Mouse (Mus musculus): ENCODE measurements around the gene Ttc41.
A peak's percentile ranks its signal among the peaks of the same experiment; 100 is the strongest.

Ttc41 gene

GRCm38 (mm10) chr10:86819649-86820165, 114.1 kb downstream of the Ttc41 start:
- ATAC-seq (ENCODE audit: insufficient number of reproducible peaks, low FRiP score, low TSS enrichment), result no peak

DNA sequence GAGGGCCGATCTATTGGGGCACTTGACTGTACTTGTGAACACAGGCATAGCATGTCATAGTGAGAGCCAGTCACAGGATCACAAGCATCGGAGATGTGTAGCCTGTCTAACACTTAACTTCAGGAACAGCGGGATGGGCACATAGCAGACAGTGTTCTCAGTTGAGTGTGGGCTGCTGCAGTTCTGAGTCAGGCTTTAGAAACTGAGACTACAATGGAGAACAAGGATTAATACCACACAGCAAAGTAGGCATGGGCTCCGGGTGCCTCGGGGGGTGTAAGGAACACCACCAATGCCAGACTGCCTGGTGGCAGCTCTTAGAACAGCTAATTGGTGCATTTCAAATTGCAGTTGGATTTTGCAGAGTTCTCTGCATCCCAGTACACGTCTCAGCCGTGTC, 115.4 kb downstream of the Ttc41 start:
- no peak for ATAC-seq (ENCODE audit: insufficient number of reproducible peaks, low FRiP score, low TSS enrichment)

- ATAC-seq (ENCODE audit: insufficient number of reproducible peaks, low FRiP score, low TSS enrichment), result no peak
Observed at GRCm38 (mm10) chr10:86824093-86824492, 118.5 kb downstream of the Ttc41 start.

GRCm38 (mm10) chr10:86824871-86825270, 119.3 kb downstream of the Ttc41 start:
- no peak for ATAC-seq (ENCODE audit: insufficient number of reproducible peaks, low FRiP score, low TSS enrichment)

GRCm38 (mm10) chr10:86825871-86826522, 120.4 kb downstream of the Ttc41 start:
- peak; percentile 81 for ATAC-seq (ENCODE audit: insufficient number of reproducible peaks, low FRiP score, low TSS enrichment)
